Mouse (Mus musculus) CD4-positive, CD25-positive, alpha-beta regulatory T cell, adult 4 months (primary cell): ENCODE measurements around the gene Ghdc. TPM values are rescaled to one million over a fixed set of nuclear protein-coding genes. Genes with fewer than 3 reads are reported as not detected.

Experiments
- polyA plus RNA-seq, 2 experiments: library from polyadenylated mRNA; unstranded; fragments of 100-300 nt; shearing (Covaris generic); gene quantifications; one replicate each; pipeline ENCODE4 v1.2.1; 2017

The Ghdc gene
- polyA plus RNA-seq, 2 experiments from 2014 or later = 2.7 to 3.1 TPM

Other genes starting within 250 kb of the Ghdc start
- 100 to 1,000 TPM; 102 to 153 TPM for gene Acly, start 243.0 kb downstream of the Ghdc start, polyA plus RNA-seq
- under 1 TPM in 1 of 2 experiments, not detected in 1; 0.24 TPM for gene Ttc25, start 225.3 kb downstream of the Ghdc start, polyA plus RNA-seq
- gene Cnp, start 196.1 kb downstream of the Ghdc start, polyA plus RNA-seq = 100 to 1,000 TPM; 185 to 348 TPM
- 10 to 100 TPM; 27.1 to 30.3 TPM for gene Nkiras2, start 151.7 kb downstream of the Ghdc start, polyA plus RNA-seq
- gene Dnajc7, start 150.8 kb downstream of the Ghdc start, polyA plus RNA-seq = 100 to 1,000 TPM; 426 to 510 TPM
- under 1 TPM in 1 of 2 experiments, not detected in 1; 0.23 TPM for gene Zfp385c, start 78.5 kb downstream of the Ghdc start, polyA plus RNA-seq
- 10 to 100 TPM; 31.6 to 60.3 TPM for gene Dhx58, start 66.7 kb downstream of the Ghdc start, polyA plus RNA-seq
- gene Kat2a, start 58.5 kb downstream of the Ghdc start, polyA plus RNA-seq = 10 to 100 TPM; 11.1 to 13.2 TPM
- gene Hspb9, start 57.1 kb downstream of the Ghdc start, polyA plus RNA-seq = 1 to 10 TPM in 1 of 2 experiments, not detected in 1; 1.0 TPM
- 10 to 100 TPM; 21.2 to 35.8 TPM for gene Rab5c, start 32.7 kb downstream of the Ghdc start, polyA plus RNA-seq
- gene Kcnh4, start 11.0 kb downstream of the Ghdc start, polyA plus RNA-seq = not detected
- not detected for gene Hcrt, start 8.0 kb downstream of the Ghdc start, polyA plus RNA-seq
- gene Stat5b, start 79.8 kb upstream of the Ghdc start, polyA plus RNA-seq = 10 to 100 TPM; 39.3 to 53.2 TPM
- gene Stat5a, start 88.4 kb upstream of the Ghdc start, polyA plus RNA-seq = 10 to 100 TPM; 37.9 to 52.4 TPM
- 100 to 1,000 TPM; 105 to 122 TPM for gene Stat3, start 168.6 kb upstream of the Ghdc start, polyA plus RNA-seq
- gene Cavin1, start 199.9 kb upstream of the Ghdc start, polyA plus RNA-seq = 1 to 10 TPM; 1.8 to 3.1 TPM
- gene Atp6v0a1, start 238.5 kb upstream of the Ghdc start, polyA plus RNA-seq = 10 to 100 TPM in 1 of 2 experiments, 1 to 10 TPM in 1; 7.0 to 15.7 TPM